Mouse (Mus musculus) heart, embryonic 10.5 days (tissue): ENCODE measurements around the gene Atxn1. TPM values are rescaled to one million over a fixed set of nuclear protein-coding genes. Genes with fewer than 3 reads are reported as not detected.
A peak's percentile ranks its signal among the peaks of the same experiment; 100 is the strongest.

Source experiments
- DNase-seq: peaks from one replicate; pipeline ENCODE4 v3.0.0-alpha.2; 2017; ENCODE audit warnings: low spot score
- H3K27ac ChIP-seq: fragments of 300-500 bp; sonication (generic); 2 replicates; pipeline ENCODE4 v1.5.1; 2016; ENCODE audit warnings: mild to moderate bottlenecking
- H3K27me3 ChIP-seq: fragments of 300-500 bp; sonication (generic); 2 replicates; pipeline ENCODE4 v1.6.1; 2016; ENCODE audit warnings: mild to moderate bottlenecking; ENCODE audit not compliant: poor library complexity, insufficient read depth, severe bottlenecking
- H3K36me3 ChIP-seq: fragments of 300-500 bp; sonication (generic); 2 replicates; pipeline ENCODE4 v1.6.1; 2016; ENCODE audit warnings: mild to moderate bottlenecking, moderate library complexity
- H3K4me1 ChIP-seq: fragments of 300-500 bp; sonication (generic); 2 replicates; pipeline ENCODE4 v1.6.1; 2016; ENCODE audit warnings: mild to moderate bottlenecking
- H3K4me3 ChIP-seq: fragments of 300-500 bp; sonication (generic); 2 replicates; pipeline ENCODE4 v1.5.1; 2016; ENCODE audit warnings: mild to moderate bottlenecking, moderate library complexity
- H3K9me3 ChIP-seq: fragments of 300-500 bp; sonication (generic); 2 replicates; pipeline ENCODE4 v1.6.1; 2016; ENCODE audit warnings: mild to moderate bottlenecking, moderate library complexity
- WGBS: fragments of 180-500 bp; shearing (Covaris S2); methylation state at CpG from one replicate; pipeline ENCODE4 v1.1.7; 2016; 5-methylcytosine and 5-hydroxymethylcytosine counted together
- polyA plus RNA-seq: library from polyadenylated mRNA; unstranded; fragments of >200 nt; fragmentation: Nextera tagmentation; extraction: Ambion mirVana; gene quantifications from 2 replicates; pipeline ENCODE4 v1.2.1, GENCODE M21; 2016

The Atxn1 gene
- polyA plus RNA-seq, 1 experiment from 2014 or later = 3.9 TPM

DNA sequence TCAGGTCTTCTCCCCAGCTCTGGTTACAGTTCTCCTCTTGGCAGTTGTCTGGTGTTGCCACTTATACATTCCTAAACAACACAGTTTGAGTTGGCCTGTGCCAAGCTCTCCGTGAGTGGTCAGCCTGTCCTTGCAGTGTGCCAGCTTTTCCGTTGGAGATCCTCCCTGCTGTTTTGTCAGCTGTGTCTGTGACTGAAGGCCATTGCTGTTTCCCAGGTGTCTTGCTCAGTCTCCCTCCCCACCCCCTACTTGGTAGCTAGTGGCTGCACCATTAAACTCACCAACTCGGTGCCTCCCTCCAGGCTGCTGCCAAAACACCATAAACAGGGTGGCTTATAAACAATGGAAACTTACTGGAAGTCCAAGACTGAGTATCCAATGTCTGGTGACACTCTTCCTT is 440.5 kb downstream of the Atxn1 start:
- H3K27ac ChIP-seq = peak overlapping the region; percentile 47; the same call in 1 of the 2 replicates

DNA sequence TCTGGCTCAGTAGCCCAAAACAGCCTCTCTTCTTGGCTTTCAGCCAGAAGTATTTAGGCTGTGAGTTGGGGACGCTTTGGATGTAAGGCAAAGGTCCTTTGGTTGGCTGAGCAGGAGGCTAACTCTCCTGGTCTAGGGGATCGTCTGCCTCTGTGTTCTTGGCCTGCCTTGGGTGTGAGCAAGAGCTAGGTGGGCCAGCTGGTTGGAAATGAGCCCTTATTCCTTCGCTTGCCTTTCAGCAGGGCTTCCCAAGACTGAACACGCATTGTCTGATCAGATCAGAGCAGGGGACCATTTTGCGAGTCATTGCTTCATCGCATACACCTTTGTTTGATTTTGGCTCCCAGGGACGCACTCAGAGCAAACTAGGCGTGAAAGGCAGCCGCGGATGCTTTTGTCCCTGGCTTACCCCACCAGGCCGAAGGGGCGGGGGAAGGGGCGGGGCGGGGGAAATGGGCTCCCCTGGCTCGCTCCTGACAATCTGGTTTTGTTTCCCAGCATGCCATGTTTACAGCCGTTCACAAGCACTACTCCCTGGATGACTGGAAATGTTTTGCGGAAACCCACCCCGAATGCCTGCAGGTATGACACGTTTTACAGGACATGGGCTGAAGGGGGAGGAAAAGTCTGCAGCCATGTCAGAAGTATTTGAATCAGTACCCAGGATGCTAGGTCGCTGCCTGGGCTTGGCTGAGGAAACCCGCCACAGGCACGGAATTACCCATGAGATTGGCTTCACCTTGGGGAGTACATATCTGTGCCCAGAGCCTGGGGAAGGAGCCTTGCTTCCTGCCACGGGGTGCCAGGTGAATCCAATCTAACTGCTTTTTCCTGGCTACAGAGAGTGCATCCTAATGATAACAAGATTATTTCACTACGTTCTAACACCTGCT is 448.1 kb downstream of the Atxn1 start:
- Histone ChIP-seq H3K4me1 (peaks cover 52% of the 10 kb centered on the region), H3K27ac (peak overlapping the region; percentile 76), H3K9me3 (no peaks in the 10 kb centered on the region), H3K27me3 (no peaks in the 10 kb centered on the region), H3K36me3 (peaks cover 49% of the 10 kb centered on the region), H3K4me3 (peak overlapping the region; percentile 45)
- no peak for DNase-seq
- WGBS = 9% methylated on average over 24 of the region's 24 CpGs

More for the DNA sequence above, 440.5 kb downstream of the Atxn1 start:
- Histone ChIP-seq H3K27me3 (no peaks in the 10 kb centered on the region), H3K9me3 (no peaks in the 10 kb centered on the region), H3K4me3 (no peak overlapping the region), H3K4me1 (peaks cover 38% of the 10 kb centered on the region), H3K36me3 (peaks cover 49% of the 10 kb centered on the region)
- WGBS = 67% methylated on average over 3 of the region's 3 CpGs
- DNase-seq = no peak

DNA sequence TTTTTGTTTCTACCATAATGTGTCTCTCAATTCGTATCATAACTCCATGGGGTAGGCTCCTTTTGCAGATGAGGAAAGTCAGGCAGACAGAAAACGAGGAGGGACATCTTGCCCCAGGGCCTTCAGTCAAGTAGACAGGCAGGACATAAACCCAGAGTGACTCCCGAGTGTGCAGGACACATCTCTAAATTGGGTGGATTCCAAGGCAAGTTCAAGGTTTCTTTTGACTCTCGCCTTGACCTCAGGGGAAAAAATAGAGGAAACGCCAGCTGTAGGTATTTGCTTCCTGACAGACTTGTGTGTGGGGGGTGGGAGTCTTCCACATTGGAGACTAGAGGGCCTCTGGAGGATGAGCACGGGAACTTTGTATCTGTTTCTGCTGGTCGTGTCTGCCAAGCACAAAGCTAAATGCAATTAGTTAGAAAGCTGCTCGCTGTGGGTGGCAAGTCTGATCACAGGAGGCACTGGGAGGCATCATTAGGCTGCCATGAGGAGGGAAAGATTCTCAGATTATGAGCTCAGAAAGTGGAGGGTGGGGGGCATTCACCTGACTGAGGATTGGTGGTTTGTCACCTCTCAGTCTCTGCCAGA is 449.9 kb downstream of the Atxn1 start:
- H3K4me3 ChIP-seq = no peak overlapping the region
- no peaks in the 10 kb centered on the region for H3K9me3 ChIP-seq
- H3K4me1 ChIP-seq = peaks cover 69% of the 10 kb centered on the region
- H3K27ac ChIP-seq = peak overlapping the region; percentile 93; the same call in 1 of the 2 replicates
- DNase-seq = no peak
- peaks cover 32% of the 10 kb centered on the region for H3K36me3 ChIP-seq
- WGBS = 43% methylated on average over 8 of the region's 8 CpGs
- H3K27me3 ChIP-seq = no peaks in the 10 kb centered on the region

DNA sequence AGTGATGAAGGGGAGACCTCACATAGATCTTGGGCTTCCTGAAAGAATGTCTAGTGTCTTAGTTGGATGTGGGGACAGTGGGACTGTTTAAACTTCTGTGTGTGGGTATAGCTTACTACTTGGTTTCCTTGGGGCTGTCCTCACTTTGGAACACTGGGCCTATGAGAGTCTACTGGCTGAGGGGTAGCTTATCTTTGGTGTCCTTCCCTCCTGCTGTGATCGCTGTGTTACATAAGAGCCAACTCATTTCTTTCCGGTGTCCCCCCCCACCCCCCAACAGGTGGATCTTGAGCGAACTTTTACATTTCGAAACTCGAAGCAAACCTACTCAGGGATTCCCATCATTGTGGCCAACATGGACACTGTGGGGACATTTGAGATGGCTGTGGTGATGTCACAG is 450.7 kb downstream of the Atxn1 start:
- WGBS = 73% methylated on average over 5 of the region's 5 CpGs
- Histone ChIP-seq H3K36me3 (peaks cover 24% of the 10 kb centered on the region), H3K4me3 (no peak overlapping the region), H3K27me3 (no peaks in the 10 kb centered on the region), H3K27ac (peak overlapping the region; percentile 93), H3K9me3 (no peaks in the 10 kb centered on the region), H3K4me1 (peaks cover 77% of the 10 kb centered on the region)
- DNase-seq = no peak

DNA sequence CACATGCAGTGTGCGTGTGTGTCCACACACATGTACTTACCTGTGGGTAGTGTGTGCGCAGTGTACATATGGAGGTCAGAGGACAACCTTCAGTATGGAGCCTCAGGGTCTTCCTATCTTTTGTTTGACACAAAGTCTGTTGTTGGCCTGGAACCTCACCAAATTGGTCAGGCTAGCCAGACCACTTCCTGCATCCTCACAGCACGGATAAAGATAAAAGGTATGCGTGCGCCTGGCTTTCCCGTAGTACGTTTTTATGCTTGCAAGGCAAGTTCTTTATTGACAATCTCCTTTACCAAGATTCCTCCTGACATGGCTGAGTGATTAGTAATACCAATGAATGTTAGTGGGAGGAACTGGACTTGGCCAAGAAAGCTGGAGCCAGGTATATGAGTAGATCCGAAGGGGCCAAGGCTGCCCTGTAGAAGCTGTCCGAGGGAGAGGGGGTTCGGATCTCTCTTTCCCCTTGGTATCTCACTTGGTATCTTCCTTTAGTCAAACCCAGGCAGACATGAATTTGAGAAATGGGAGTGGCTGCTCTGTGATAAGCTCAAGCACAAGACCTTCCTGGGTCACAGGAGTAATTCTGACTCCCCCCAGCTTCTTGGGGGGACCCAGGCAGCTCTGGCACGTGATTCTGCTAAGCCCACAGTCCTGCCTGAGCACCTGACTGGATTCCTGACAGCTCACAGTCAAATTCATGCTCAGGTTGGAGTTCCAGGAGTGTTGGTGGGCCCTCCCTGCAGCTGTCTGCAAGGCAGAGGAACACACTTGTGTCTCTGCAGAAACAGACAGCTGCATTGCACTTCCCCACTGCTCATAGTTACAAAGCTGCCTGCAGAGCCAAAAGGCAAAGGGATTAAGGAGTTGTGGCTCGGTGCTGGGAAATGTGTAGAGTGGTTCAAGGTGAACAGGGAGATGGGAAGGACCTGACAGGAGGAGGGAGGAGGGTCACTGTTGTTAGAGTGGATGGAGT is 451.5 kb downstream of the Atxn1 start:
- H3K9me3 ChIP-seq = no peaks in the 10 kb centered on the region
- no peak for DNase-seq
- WGBS = 55% methylated on average over 12 of the region's 12 CpGs
- H3K4me1 ChIP-seq = peaks cover 81% of the 10 kb centered on the region
- H3K36me3 ChIP-seq = peaks cover 15% of the 10 kb centered on the region; the same call in 1 of the 2 replicates
- H3K27me3 ChIP-seq = no peaks in the 10 kb centered on the region
- H3K27ac ChIP-seq = peak overlapping the region; percentile 93
- no peak overlapping the region for H3K4me3 ChIP-seq

DNA sequence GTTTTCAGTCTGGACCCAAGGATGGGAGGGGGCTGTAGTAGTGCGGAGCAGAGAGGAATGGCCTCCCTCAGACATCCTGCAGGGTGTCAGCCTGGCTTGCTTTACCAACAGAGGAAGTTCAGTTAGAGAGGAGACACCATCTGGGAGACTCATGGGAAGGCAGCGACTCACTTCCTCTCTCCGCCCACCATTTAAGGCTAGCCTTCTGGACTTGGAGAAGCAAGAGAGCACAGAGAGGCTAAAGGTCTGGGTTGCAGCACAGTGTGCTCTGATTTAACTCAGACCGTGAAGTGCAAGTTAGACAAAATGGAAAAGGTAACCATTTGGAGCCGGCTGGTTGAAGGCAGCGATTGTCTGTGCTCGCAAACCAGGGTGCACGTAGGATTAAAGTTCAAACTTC is 452.3 kb downstream of the Atxn1 start:
- WGBS = 71% methylated on average over 8 of the region's 8 CpGs
- Histone ChIP-seq H3K27me3 (no peaks in the 10 kb centered on the region), H3K36me3 (peaks cover 9% of the 10 kb centered on the region; the same call in 1 of the 2 replicates), H3K27ac (peak overlapping the region; percentile 93), H3K9me3 (no peaks in the 10 kb centered on the region), H3K4me1 (peaks cover 81% of the 10 kb centered on the region), H3K4me3 (no peak overlapping the region)
- no peak for DNase-seq

DNA sequence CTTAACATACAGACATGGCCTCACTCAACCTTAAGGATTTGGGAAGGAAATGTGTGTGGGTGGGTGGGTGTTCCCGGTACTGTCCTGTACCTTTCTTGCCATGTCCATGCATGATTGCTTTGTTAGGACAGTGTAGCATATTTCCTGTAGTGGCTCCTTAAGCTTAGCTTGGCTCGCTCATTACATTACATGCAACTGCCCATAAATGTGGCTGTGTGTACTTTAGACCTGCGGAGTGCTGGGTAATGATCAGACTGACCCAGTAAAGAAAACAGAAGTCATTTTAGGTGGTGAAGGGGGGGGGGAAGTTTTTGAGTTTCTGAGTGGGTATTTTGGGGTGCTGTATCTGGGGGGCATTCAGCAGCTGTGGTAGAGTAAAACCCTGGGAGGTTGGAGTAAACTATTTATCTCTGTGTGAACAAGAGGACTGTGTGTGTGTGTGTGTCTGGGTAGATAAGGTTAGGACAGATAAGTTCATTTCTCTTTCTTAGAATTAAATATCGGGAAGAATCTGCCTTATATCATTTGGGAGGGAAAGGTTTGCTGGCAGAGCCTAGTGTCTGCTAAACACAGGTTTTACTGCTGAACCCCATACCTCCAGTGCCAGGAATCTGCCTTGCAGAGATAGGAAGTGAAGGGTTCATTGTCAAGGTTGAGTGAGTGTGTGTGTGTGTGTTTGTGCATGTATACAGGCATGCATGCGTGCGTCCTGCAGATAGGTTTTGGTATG is 452.9 kb downstream of the Atxn1 start:
- 71% methylated on average over 6 of the region's 6 CpGs for WGBS
- H3K27ac ChIP-seq = peak overlapping the region; percentile 93
- peaks cover 3% of the 10 kb centered on the region; the same call in 1 of the 2 replicates for H3K36me3 ChIP-seq
- no peaks in the 10 kb centered on the region for H3K9me3 ChIP-seq
- no peak overlapping the region for H3K4me3 ChIP-seq
- DNase-seq = no peak
- H3K27me3 ChIP-seq = no peaks in the 10 kb centered on the region
- peaks cover 81% of the 10 kb centered on the region for H3K4me1 ChIP-seq

DNA sequence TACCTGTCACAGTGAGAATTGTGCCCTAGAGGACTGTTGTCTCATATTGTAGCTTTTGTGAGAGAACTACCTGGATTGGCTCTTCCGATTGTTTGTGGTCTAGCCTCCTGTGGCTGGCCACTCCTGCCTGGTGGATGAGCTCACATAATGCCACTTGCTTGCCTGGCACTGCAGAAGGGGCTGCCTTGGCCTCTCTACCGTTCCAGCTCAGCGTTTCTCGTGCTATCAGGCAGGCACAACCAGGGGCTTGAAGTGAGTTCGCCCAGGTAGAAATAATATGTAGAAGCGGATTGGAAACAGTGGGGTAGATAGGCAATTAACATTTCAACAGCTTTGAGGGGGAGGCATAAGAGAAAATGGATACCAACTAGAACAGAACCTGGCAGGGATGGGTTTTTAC is 455.4 kb downstream of the Atxn1 start:
- Histone ChIP-seq H3K4me1 (peaks cover 60% of the 10 kb centered on the region), H3K27me3 (no peaks in the 10 kb centered on the region), H3K36me3 (no peaks in the 10 kb centered on the region), H3K27ac (peak overlapping the region; percentile 93), H3K4me3 (peak overlapping the region; percentile 74), H3K9me3 (no peaks in the 10 kb centered on the region)
- WGBS = 66% methylated on average over 6 of the region's 6 CpGs
- no peak for DNase-seq

DNA sequence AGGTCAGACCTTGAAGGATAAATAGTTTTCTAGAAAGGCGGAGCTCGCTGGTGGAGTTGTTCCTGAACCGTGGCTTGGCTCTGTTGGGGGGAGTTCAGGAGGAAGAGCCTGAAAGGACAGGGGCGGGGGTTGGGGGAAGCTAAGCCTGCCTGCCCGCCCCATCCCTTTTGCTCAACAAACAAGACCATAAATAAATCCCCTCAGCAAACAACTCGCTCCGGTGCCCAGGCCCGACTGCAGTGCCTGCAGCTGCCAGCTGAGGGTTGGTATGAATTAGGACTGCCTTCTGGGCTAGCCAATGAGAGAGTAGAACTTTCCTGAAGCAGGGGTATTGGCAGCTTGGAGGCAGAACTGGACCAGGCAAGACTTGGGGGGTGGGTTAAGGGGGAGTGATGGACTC is 456.3 kb downstream of the Atxn1 start:
- no peaks in the 10 kb centered on the region for H3K9me3 ChIP-seq
- H3K4me1 ChIP-seq = peaks cover 51% of the 10 kb centered on the region
- WGBS = 1% methylated on average over 8 of the region's 8 CpGs
- DNase-seq = peak; percentile 87
- H3K27me3 ChIP-seq = no peaks in the 10 kb centered on the region
- H3K36me3 ChIP-seq = no peaks in the 10 kb centered on the region
- H3K27ac ChIP-seq = peak overlapping the region; percentile 93
- peak overlapping the region; percentile 74 for H3K4me3 ChIP-seq

DNA sequence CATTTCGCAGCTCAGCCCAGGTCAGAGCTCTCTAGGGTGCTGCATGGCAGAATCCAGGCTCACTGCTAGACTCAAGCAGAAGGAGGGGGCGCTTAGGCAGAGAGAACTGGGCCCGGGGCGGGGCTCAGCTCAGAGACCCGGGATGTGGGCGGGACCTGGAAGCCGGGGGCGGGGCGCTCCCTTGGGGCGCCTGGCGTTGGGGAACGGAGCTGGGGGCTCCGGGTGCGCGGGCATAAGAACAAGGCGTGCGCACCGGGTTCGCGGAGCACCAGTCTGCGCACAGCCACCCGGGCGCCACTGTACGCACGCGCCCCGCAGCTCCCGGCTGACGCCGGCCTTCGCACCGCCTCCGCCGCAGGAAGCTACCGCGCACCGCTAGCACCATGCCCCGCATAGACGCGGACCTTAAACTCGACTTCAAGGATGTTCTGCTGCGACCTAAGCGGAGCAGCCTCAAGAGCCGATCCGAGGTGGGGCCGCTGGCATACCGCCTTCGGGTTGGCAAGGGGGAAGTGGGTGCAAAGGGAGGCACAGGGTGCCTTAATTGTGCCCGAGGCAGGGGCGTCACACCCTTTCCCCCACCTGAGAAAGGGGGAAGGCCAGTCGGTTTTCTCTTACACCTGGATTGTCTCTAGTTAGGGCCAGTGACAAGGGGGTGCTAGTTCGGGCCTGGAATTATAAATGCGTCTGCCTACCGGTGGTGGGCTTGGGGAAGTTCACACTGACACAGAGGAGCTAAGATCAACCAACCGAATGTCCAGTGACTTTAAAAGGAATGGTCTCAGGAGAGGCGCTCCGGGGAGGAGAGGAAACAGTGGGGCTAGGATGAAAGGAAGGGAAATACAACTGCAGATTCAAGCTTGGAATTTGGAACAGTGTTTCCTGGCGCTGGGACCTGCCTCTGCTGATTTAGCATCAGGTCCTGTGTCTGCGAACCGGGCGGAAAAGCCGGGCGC is 457.3 kb downstream of the Atxn1 start, which contains the start of gene Gmpr:
Gene Gmpr, plus strand, starts transcription at position 171 of the 956 bp plus-strand sequence.
- Histone ChIP-seq H3K36me3 (no peaks in the 10 kb centered on the region), H3K4me3 (peak within 1 kb of the TSS; percentile 74), H3K27me3 (no peaks in the 10 kb centered on the region), H3K4me1 (peaks cover 42% of the 10 kb centered on the region), H3K27ac (peak within 1 kb of the TSS; percentile 93), H3K9me3 (no peaks in the 10 kb centered on the region)
- under 1% methylated on average over 63 of the region's 63 CpGs for WGBS
- DNase-seq = peak; percentile 95

DNA sequence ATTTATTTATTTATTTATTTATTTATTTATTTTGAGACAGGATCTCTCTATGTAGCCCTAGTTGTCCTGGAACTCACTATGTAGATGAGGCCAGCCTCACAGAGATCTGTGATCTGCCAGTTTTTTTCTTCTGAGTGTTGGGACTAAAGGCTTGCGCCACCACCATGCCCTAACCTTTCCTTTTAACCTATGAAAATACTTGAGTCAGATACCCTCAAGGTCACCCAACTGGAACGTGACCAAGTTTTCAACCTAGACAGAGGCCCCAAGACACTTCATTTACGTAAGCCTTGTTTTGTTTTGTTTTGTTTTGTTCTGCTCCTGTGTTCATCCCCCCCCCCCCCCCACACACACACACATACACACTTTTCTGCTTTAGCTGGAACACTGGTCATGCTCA is 459.3 kb downstream of the Atxn1 start:
- Histone ChIP-seq H3K4me3 (no peak overlapping the region), H3K27ac (no peak overlapping the region), H3K4me1 (peaks cover 22% of the 10 kb centered on the region), H3K27me3 (no peaks in the 10 kb centered on the region), H3K36me3 (no peaks in the 10 kb centered on the region), H3K9me3 (no peaks in the 10 kb centered on the region)
- no peak for DNase-seq
- WGBS = 93% methylated on average over 3 of the region's 3 CpGs
